Mouse (Mus musculus) thymus, postnatal 36 days (tissue): ENCODE measurements at regions not wholly inside any gene's neighbourhood (a gene's known extent, or its start where the extent isn't known, plus 50 kb on each side); places are given as distances from the start of the nearest gene placed in this dataset.

Source experiments
- DNase-seq, 2 experiments: peaks; one replicate each; pipeline ENCODE4 v3.0.0; 2022; ENCODE audit warnings: mixed read lengths in 2 of 2

GRCm38 (mm10) chr13:19523686-19524085 lies 96.0 kb downstream of the Epdr1 start:
- DNase-seq, result no peak

GRCm38 (mm10) chr13:19517938-19518777 lies 101.6 kb downstream of the Epdr1 start:
- DNase-seq, result no peak

GRCm38 (mm10) chr13:19514844-19515555 lies 104.7 kb downstream of the Epdr1 start:
- DNase-seq, result no peak

GRCm38 (mm10) chr13:19506543-19506942 lies 110.9 kb upstream of the Stard3nl start:
- no peak for DNase-seq

- DNase-seq, result no peak
Observed at GRCm38 (mm10) chr13:19504241-19504640, 108.6 kb upstream of the Stard3nl start.

GRCm38 (mm10) chr13:19482198-19482597 lies 86.6 kb upstream of the Stard3nl start:
- no peak for DNase-seq

- peak; percentile 5 to 30 for DNase-seq
Observed at GRCm38 (mm10) chr13:19474041-19474440, 78.4 kb upstream of the Stard3nl start.

GRCm38 (mm10) chr13:19470729-19471128 lies 75.1 kb upstream of the Stard3nl start:
- no peak for DNase-seq

- no peak for DNase-seq
Observed at GRCm38 (mm10) chr13:19466722-19467384, 71.3 kb upstream of the Stard3nl start.

GRCm38 (mm10) chr13:19462966-19463365 lies 67.4 kb upstream of the Stard3nl start:
- DNase-seq, result no peak

GRCm38 (mm10) chr13:19449387-19449786 lies 53.8 kb upstream of the Stard3nl start:
- DNase-seq, result no peak
